Mouse (Mus musculus) A20 (cell line): ENCODE data around the gene Bola1.
"Not testable (repeated sequence)": the region's sequence is repeated elsewhere in the genome, so short reads cannot be mapped to it uniquely, and the experiment has no call there.

ENCODE experiments used
- DNase-seq: peaks from one replicate; pipeline ENCODE4 v3.0.0-alpha.2; 2011; ENCODE audit warnings: low read depth, low spot score

Bola1 gene

GRCm38 (mm10) chr3:96247356-96248140, 28.0 kb upstream of the Bola1 start:
- peak; percentile 65 for DNase-seq

GRCm38 (mm10) chr3:96246427-96246856, 26.9 kb upstream of the Bola1 start, which contains the start of gene Hist2h3c1:
Gene Hist2h3c1, plus strand, starts transcription at chr3:96246685.
- DNase-seq, result not testable (repeated sequence)

- not testable (repeated sequence) for DNase-seq
These were observed 26.5 kb upstream of the Bola1 start for GRCm38 (mm10) chr3:96246018-96246417.

- DNase-seq, result peak; percentile 93
These were observed 25.7 kb upstream of the Bola1 start, which contains the start of gene Hist2h2aa1 for GRCm38 (mm10) chr3:96245003-96245886. Gene Hist2h2aa1, plus strand, starts transcription at chr3:96245497.

- DNase-seq, result peak; percentile 55
These were observed 24.5 kb upstream of the Bola1 start for GRCm38 (mm10) chr3:96243921-96244572.

GRCm38 (mm10) chr3:96240799-96241197, 21.3 kb upstream of the Bola1 start:
- DNase-seq, result no peak

GRCm38 (mm10) chr3:96239949-96240798, 20.7 kb upstream of the Bola1 start, which contains the start of gene Hist2h2aa2:
Gene Hist2h2aa2, minus strand, starts transcription at chr3:96240276.
- DNase-seq, result peak; percentile 75

DNA sequence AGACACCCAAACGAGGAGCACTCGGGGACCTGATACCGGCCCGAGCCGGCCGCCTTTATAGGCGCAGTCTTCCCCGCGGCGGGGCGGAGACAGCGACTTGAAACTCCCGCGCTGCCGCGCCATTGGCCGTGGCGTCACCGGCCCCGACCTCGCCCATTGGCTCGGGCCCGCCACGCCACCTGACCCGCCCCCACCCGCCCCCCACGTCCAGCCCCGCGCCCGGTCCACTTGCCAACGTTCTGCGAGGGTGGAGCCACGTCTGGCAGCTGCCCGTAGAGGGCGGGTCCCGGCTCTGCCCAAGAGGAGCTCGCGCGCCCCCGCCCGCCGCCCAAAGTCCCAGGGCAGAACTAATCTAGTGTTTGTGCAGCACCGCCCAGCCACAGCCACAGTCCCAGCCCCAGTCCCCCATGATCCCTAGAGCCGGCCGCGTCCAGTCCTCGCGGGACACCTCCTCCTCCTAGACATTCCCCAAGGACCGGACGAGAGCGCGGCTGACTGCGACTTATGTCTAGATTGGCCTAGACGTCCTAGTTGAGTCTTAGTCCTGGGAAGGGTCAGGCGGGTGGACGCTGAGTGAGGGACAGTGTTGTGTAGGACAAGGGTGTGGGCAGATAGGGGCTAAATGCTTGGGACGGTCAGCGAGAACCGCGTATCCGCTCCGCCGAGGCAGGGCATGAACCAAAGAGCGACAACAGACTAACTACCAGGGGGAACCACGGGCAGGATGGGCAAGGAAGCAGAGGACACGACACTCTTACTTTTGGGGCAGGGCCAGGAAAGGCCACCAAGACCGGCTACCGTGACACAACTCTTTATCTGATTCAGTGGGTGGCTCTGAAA, 19.7 kb upstream of the Bola1 start, which contains the start of gene Hist2h3c2:
TSS of gene Hist2h3c2 (minus strand) at position 174 of the 840 bp plus-strand sequence.
- not testable (repeated sequence) for DNase-seq

DNA sequence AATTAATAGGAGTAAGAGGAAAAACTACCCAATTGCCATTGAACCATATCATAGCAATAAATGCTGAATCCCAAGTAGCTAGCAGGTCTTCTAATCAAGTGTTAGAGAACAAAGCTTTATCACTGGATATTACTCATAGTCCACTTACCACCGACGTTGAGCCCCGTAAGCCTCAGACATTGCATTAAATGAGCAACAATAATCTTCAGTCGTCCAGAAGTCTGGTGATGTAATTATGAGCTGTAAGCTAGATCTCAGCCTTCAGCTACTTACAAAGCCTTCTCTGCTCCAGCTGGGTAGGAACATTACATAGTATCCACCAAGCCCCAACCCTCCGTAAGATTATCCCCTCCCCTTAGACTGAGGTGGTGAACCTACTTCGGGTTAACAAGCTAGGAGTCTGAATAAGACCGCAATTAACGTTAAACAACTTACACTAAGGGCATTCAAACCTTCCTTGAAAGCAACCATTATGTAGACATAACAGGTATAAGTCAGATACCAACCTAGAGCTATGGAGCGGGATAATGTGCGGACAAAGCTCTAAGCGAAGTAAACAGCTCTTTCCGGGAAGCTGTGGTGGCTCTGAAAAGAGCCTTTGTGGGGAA, 18.5 kb upstream of the Bola1 start:
- peak; percentile 72 for DNase-seq

DNA sequence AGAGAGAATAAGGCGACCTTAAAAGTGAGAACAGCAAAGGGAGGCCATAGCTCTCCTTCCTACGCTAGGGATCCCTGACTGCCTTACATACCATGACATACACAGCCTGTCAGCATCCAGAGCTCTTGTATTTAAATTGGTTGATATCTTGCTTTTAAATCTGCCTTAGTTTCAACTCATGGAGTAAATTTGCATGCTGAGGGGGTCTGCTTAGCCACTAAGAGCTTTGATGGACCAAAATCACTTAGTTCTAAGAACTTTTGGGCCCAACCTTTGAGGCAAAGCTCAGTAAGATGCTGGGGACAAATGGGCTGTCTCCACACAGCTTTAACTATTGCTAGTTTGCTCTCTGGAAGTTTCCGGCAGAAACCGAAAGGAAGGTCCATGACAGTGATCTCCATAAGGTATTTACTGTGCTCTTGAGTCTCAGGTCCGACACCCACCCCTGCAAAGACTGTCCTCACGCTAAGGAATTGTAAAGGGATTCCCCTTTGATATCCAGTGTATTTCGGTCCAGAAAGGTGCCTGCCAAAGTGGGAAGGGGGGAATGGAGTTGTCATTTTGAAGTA, 17.9 kb upstream of the Bola1 start:
- peak; percentile 48 for DNase-seq

- DNase-seq, result peak; percentile 37
These were observed 17.4 kb upstream of the Bola1 start for GRCm38 (mm10) chr3:96236834-96237334.

DNA sequence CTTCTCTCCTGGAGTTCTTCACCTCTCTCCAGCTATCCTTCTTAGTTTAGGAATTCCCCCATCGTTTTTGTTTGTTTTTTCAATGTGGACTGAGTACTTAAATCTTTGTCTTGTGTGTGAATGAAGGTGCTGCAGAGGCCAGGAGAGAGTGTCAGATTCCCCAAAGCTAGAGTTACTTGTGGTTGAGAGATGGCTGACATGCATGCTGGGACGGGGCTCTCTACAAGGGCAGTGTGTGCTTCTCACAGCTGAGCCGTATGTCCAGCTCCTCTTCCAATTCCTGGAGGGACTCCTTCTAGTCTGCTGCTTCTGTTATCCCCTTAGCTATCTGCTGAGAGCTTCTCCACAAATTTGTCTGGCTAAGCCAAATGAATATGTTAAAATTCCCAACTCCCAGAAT, 16.3 kb upstream of the Bola1 start:
- DNase-seq, result no peak

DNA sequence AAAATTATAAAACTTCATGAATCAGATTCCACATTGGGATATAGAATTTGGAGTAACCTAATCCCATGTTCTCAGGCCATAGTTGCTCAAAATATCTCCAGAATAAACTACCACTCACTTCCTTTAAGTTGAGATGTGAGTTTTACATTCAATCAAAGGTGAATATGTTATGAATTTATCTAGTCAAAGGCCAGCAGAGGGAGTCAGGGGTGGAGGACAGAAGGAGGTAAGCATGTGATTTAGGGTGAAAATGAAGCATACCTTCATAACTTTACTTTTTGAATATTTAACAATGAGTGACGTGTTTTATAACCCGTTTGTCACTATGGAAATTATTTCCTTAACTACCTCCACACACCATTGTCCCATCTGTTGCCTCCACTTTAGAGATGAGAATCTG, 15.4 kb upstream of the Bola1 start:
- DNase-seq, result peak; percentile 32

DNA sequence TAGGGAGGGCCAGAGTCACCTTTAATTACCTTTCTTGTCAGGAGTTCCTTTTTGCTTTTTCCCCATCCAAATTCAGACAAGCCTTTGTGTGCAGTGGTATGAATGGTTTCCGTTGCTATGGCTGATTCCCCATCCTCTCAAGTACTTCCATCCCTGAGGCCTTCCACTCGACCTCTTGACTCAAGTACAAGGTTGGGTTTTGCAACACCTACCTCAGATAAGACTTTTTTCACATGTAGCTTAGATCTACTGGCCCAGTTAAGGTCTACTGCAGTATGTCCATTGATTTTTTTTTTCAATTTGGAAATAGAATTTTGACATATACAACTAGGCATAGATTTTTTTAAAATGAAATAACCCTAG, 12.2 kb upstream of the Bola1 start:
- DNase-seq, result no peak

DNA sequence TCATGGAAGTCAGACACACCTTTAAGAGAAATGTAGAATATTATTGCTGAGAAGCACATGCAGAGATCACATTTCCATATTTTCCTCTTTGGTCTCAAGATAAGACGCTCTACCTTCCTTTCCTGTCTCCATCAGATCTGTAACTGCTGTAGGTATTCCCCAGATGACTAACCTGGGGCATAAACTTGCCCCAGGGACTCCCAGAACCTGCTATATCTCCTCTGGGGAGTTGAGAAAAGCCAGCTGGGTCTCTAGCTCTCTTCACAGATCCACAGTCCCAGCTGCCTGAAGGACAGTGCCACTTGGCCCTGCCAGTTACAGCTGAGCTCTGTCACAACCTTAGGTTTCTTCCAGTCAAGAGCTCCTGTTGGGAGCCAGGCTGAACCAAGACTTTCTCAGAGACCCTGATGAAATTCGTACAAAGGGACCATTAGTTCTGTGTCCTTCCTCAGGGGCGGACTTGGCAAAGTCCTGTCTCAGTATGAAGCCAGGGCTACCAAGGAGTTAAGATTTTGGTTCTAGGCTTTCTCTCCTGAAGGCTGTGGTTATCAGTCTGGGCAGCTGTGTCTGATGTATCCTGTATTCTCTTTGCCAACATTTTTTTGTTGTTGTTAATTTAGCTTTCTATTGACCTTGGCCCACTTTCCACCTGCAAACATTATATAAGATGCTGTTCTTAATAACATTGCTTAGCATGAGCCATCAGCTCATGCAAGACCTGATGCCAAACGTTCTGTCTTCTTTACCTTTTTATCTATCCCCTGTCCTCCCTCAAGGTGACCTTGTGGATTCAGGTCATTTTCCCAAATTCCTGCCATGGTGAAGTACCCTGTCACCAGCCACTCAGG, 11.6 kb upstream of the Bola1 start:
- DNase-seq, result no peak

GRCm38 (mm10) chr3:96230404-96230803, 10.9 kb upstream of the Bola1 start:
- DNase-seq, result no peak

DNA sequence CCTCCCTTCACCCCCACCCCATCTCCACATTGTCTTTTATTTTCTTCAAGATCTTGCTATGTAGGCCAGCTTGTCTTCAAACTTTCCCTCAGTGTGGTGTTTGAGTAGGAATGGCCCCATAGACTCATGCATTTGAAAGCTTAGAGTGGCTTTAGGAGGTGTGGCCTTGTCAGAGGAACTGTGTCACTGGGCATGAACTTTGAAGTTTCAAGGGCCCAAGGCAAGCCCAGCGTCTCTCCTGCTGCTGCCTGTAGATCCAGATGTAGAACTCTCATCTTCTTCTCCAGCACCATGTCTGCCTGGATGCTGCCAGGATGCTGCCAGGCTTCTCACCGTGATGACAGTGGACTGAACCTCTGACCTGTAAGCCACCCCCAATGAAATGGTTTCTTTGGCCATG, 9.3 kb upstream of the Bola1 start:
- no peak for DNase-seq
